Mouse (Mus musculus) forebrain, embryonic 14.5 days (tissue): ENCODE measurements at regions not wholly inside any gene's neighbourhood (a gene's known extent, or its start where the extent isn't known, plus 50 kb on each side); places are given as distances from the start of the nearest gene placed in this dataset.

Experiments
- ATAC-seq: fragments of 200-750 bp; cut with Nextera tagmentation; 2 replicates; pipeline ENCODE4 v1.8.0; 2017; ENCODE audit warnings: mild to moderate bottlenecking, moderate library complexity
- DNase-seq: peaks from one replicate; pipeline ENCODE4 v3.0.0-alpha.2; 2015; ENCODE audit warnings: low spot score
- H3K27ac ChIP-seq: fragments of 300-500 bp; sonication (generic); 2 replicates; pipeline ENCODE4 v1.5.1; 2014; ENCODE audit warnings: low read depth, mild to moderate bottlenecking, control low read depth, low read length, moderate library complexity
- H3K27me3 ChIP-seq: fragments of 300-500 bp; sonication (generic); replicated peaks from 2 replicates; pipeline ENCODE4 v1.6.1; 2014; ENCODE audit warnings: low read length, control low read depth, mixed read lengths; ENCODE audit not compliant: control insufficient read depth, insufficient read depth
- H3K36me3 ChIP-seq: fragments of 300-500 bp; sonication (generic); 2 replicates; pipeline ENCODE4 v1.6.1; 2014; ENCODE audit warnings: low read length, control low read depth; ENCODE audit not compliant: control insufficient read depth, insufficient read depth
- H3K4me1 ChIP-seq: fragments of 300-500 bp; sonication (generic); 2 replicates; pipeline ENCODE4 v1.6.1; 2014; ENCODE audit warnings: antibody characterized with exemption, low read length, control low read depth; ENCODE audit not compliant: control insufficient read depth, insufficient read depth
- H3K4me2 ChIP-seq: fragments of 300-500 bp; sonication (generic); 2 replicates; pipeline ENCODE4 v1.6.1; 2014; ENCODE audit warnings: mild to moderate bottlenecking, control low read depth, low read length
- H3K4me3 ChIP-seq: fragments of 300-500 bp; sonication (generic); 2 replicates; pipeline ENCODE4 v1.5.1; 2014; ENCODE audit warnings: low read depth, low read length, control low read depth
- H3K9ac ChIP-seq: fragments of 300-500 bp; sonication (generic); 2 replicates; pipeline ENCODE4 v1.6.1; 2014; ENCODE audit warnings: mild to moderate bottlenecking, low read length, control low read depth, moderate library complexity
- H3K9me3 ChIP-seq: fragments of 300-500 bp; sonication (generic); replicated peaks from 2 replicates; pipeline ENCODE4 v1.6.1; 2016; ENCODE audit warnings: low read length, control low read depth, mixed read lengths; ENCODE audit not compliant: control insufficient read depth
- WGBS: fragments of 180-500 bp; shearing (Covaris S2); extraction: QIAGEN DNeasy Blood & Tissue Kit; methylation state at CpG from one replicate; pipeline ENCODE4 v1.1.7; 2014; 5-methylcytosine and 5-hydroxymethylcytosine counted together

DNA sequence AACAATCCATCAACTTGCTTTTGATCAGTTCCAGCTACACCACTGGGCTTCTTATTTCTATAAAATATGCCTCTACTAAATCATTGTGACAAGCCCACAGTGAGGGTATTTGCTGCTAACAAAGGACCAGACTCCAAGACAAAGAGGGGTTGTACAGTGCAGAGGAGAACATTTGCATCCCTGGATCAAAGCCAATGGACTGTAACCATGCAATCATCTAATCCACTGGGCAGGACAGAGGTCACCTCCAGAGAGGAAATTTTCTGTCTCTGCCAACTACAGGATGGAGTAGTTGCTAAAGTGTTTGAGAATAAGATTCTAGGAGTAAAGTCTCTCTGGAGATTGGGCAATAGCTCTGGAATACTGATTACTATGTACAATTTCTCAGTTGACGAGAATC lies 272.9 kb downstream of the Cox7c start:
- DNase-seq, result peak; percentile 74

DNA sequence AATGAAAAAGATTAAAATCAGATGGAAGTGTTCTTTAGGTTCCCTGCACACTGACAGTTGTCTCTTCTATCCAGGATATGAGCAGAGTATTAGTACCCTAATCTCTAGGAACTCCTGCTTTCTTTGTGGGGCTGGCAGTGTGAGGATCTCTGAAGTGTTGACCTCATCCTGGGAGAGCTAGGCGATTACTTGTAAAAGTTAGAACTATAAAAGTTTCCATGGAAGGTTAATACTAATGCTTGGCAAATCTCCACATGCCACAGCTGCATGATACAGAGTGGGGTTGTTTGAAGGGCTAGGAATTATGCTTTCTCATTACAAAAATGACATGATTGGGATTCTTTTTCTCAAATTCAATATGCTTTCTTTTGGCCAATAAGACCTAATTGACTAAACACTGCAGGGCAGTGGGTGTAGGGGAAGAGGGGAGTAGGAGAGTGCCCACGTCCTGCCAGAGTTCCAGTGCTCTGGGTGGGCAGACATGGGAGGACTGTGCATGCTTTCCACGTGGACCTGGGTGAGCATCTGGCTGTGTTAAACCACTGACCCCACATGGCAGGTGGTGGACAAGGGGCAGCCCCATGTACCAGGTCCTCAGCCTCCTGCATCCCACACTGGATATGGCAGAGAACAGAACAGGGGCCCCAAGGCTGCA lies 275.6 kb downstream of the Cox7c start:
- Histone ChIP-seq H3K4me3 (no peak overlapping the region), H3K27ac (no peak overlapping the region), H3K4me1 (no peaks in the 10 kb centered on the region), H3K36me3 (no peaks in the 10 kb centered on the region), H3K4me2 (no peak overlapping the region), H3K9ac (no peak overlapping the region), H3K9me3 (no peaks in the 10 kb centered on the region), H3K27me3 (no peaks in the 10 kb centered on the region)
- WGBS, result 63% methylated on average over 3 of the region's 3 CpGs
- ATAC-seq (no peak), DNase-seq (peak; percentile 3)

More for the DNA sequence above, 272.9 kb downstream of the Cox7c start:
- H3K9ac ChIP-seq, result no peak overlapping the region
- no peaks in the 10 kb centered on the region for H3K4me1 ChIP-seq
- H3K9me3 ChIP-seq, result no peaks in the 10 kb centered on the region
- no peak overlapping the region for H3K4me3 ChIP-seq
- no peaks in the 10 kb centered on the region for H3K27me3 ChIP-seq
- 64% methylated on average over 1 of the region's 1 CpGs for WGBS
- ATAC-seq, result peak; percentile 91
- no peak overlapping the region for H3K27ac ChIP-seq
- no peak overlapping the region for H3K4me2 ChIP-seq
- H3K36me3 ChIP-seq, result no peaks in the 10 kb centered on the region

DNA sequence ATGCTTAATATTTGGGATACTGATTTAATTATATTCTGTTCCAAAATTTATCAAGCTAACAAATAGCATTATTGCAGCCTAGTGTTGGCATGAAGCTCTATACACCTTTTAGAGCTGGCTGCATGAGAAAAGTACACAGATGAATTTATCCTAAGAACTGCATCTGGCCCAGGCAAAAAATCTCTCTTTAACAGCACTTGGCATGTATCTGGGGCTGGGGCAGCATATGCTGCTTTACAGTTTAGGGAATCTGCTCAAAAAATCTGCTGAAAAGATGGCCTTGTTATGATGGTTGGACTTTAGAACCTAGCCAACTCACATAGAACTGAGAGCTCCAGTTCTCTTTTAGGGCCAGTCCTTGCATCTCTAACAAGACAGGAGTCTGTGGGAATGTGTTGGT lies 276.2 kb downstream of the Cox7c start:
- no peak overlapping the region for H3K27ac ChIP-seq
- H3K9ac ChIP-seq, result no peak overlapping the region
- H3K4me1 ChIP-seq, result no peaks in the 10 kb centered on the region
- no peaks in the 10 kb centered on the region for H3K27me3 ChIP-seq
- no peak for ATAC-seq
- H3K36me3 ChIP-seq, result no peaks in the 10 kb centered on the region
- no peak overlapping the region for H3K4me2 ChIP-seq
- no peak overlapping the region for H3K4me3 ChIP-seq
- DNase-seq, result peak; percentile 20
- no peaks in the 10 kb centered on the region for H3K9me3 ChIP-seq

- 45% methylated on average over 1 of the region's 1 CpGs for WGBS
- ATAC-seq, result peak; percentile 45; the same call in 1 of the 2 replicates
- no peaks in the 10 kb centered on the region for H3K27me3 ChIP-seq
Observed at GRCm38 (mm10) chr13:85768520-85768919, 278.2 kb downstream of the Cox7c start.

DNA sequence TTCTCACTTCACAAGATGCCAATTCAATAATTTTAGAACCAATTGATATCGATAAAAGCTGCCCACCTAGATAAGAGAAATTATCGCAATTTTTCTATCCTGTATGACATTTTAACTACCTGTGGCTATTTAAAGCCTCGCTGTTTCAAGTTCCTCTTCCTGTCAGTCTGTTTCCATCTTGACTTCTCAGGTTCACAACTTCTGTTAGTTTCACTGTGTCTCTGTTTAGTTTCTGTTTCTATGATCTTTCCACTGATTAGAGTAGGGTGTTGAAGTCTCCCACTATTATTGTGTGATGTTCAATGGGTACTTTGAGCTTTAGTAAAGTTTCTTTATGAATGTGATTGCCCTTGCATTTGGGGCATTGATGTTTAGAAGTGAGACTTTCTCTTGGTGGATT lies 322.1 kb downstream of the Cox7c start:
- ATAC-seq, result no peak
- Histone ChIP-seq H3K9me3 (no peaks in the 10 kb centered on the region), H3K36me3 (no peaks in the 10 kb centered on the region), H3K27me3 (no peaks in the 10 kb centered on the region), H3K27ac (no peak overlapping the region), H3K4me2 (no peak overlapping the region), H3K9ac (no peak overlapping the region), H3K4me1 (no peaks in the 10 kb centered on the region), H3K4me3 (no peak overlapping the region)
- 92% methylated on average over 3 of the region's 3 CpGs for WGBS
- no peak for DNase-seq

More at GRCm38 (mm10) chr13:85768520-85768919, 278.2 kb downstream of the Cox7c start:
- peak; percentile 69 for DNase-seq
- Histone ChIP-seq H3K9ac (no peak overlapping the region), H3K4me1 (no peaks in the 10 kb centered on the region), H3K27ac (no peak overlapping the region), H3K4me3 (no peak overlapping the region), H3K36me3 (no peaks in the 10 kb centered on the region), H3K9me3 (no peaks in the 10 kb centered on the region), H3K4me2 (no peak overlapping the region)

DNA sequence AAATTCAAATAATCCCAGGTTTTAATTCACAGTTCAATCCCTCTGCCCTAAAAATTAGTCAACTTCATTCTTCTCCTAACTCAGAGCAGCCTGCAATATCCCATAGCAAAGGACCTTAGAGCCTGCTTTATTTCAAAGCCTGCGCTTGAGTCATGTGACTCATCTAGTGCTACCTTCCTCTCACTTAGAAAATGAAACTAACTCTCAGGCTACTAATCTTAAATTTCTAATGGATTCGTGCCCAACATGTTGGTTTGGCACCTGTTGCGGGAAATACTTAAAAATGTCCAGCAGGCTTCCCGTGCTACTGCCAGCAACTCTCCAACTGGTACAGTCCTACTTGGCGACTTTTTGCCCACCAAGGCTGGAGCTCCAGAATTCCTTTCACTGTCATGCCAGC lies 322.6 kb downstream of the Cox7c start:
- H3K4me3 ChIP-seq, result no peak overlapping the region
- no peak overlapping the region for H3K9ac ChIP-seq
- ATAC-seq (no peak), DNase-seq (no peak)
- no peak overlapping the region for H3K4me2 ChIP-seq
- 90% methylated on average over 5 of the region's 5 CpGs for WGBS
- no peaks in the 10 kb centered on the region for H3K27me3 ChIP-seq
- H3K4me1 ChIP-seq, result no peaks in the 10 kb centered on the region
- H3K9me3 ChIP-seq, result no peaks in the 10 kb centered on the region
- H3K27ac ChIP-seq, result no peak overlapping the region
- H3K36me3 ChIP-seq, result no peaks in the 10 kb centered on the region

- Histone ChIP-seq H3K4me2 (no peak overlapping the region), H3K27ac (no peak overlapping the region), H3K4me3 (no peak overlapping the region), H3K4me1 (no peaks in the 10 kb centered on the region), H3K9me3 (no peaks in the 10 kb centered on the region), H3K36me3 (no peaks in the 10 kb centered on the region), H3K9ac (no peak overlapping the region), H3K27me3 (no peaks in the 10 kb centered on the region)
- WGBS, result 93% methylated on average over 3 of the region's 3 CpGs
- DNase-seq, result no peak
- ATAC-seq, result no peak
Observed at GRCm38 (mm10) chr13:85720314-85720713, 326.4 kb downstream of the Cox7c start.

- DNase-seq, result peak; percentile 65
- 84% methylated on average over 2 of the region's 2 CpGs for WGBS
Observed at GRCm38 (mm10) chr13:85715883-85716498, 330.7 kb downstream of the Cox7c start.

DNA sequence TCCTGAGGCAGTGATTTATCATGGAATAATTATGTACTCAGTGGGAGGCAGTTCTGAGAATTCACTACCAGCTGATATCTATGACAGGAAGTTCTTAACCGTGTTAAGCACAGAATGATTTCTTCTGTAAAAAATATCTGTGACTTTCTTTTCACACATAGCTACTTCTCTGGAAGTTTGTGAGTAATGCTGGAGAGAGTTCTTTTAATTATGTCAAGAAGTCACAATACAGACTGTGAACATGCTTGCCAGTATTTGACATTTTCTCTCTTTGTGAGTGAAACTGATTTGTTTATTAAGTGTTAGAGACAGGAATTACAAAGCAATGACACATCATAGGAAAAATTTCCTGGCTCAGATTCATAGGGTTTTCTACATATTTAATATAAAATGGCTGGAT lies 354.3 kb downstream of the Cox7c start:
- Histone ChIP-seq H3K4me3 (no peak overlapping the region), H3K9ac (no peak overlapping the region), H3K4me2 (no peak overlapping the region), H3K27ac (no peak overlapping the region), H3K9me3 (no peaks in the 10 kb centered on the region), H3K27me3 (no peaks in the 10 kb centered on the region), H3K4me1 (no peaks in the 10 kb centered on the region), H3K36me3 (no peaks in the 10 kb centered on the region)
- 53% methylated on average over 1 of the region's 1 CpGs for WGBS
- DNase-seq (peak; percentile 3), ATAC-seq (no peak)

More at GRCm38 (mm10) chr13:85715883-85716498, 330.7 kb downstream of the Cox7c start:
- ATAC-seq, result peak; percentile 50; the same call in 1 of the 2 replicates
- H3K9ac ChIP-seq, result no peak overlapping the region
- H3K4me2 ChIP-seq, result no peak overlapping the region
- no peaks in the 10 kb centered on the region for H3K4me1 ChIP-seq
- no peaks in the 10 kb centered on the region for H3K9me3 ChIP-seq
- no peaks in the 10 kb centered on the region for H3K27me3 ChIP-seq
- no peak overlapping the region for H3K27ac ChIP-seq
- no peaks in the 10 kb centered on the region for H3K36me3 ChIP-seq
- no peak overlapping the region for H3K4me3 ChIP-seq
